Mouse (Mus musculus) heart, adult 18-20 months (tissue): ENCODE measurements at regions not wholly inside any gene's neighbourhood (a gene's known extent, or its start where the extent isn't known, plus 50 kb on each side); places are given as distances from the start of the nearest gene placed in this dataset.
"Not testable (repeated sequence)": the region's sequence is repeated elsewhere in the genome, so short reads cannot be mapped to it uniquely, and the experiment has no call there.

Source experiments
- DNase-seq, 2 experiments: peaks; one replicate each; pipeline ENCODE4 v3.0.0; 2021 to 2022; ENCODE audit warnings: mixed read lengths in 1 of 2

DNA sequence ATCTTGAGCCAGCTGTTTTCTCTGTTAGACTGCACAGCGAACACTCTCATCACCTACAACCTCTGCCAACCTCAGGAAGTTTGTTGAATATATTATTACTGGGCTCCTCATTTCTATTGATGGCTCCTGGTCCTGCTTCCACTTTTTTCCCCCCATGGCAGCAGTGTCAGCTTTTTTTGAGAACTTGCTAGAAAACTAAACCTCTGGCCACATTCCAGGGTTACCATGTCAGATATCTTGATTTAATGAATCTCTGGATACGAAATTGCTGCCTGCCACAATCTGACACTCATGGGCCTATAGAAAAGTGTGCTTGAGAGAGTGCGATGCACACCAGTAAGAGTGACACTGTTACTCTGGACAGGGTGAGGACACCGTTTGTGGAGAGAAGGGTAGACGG is 170.6 kb upstream of the Slc25a13 start:
- DNase-seq: no peak

GRCm38 (mm10) chr6:6384971-6385370 is 168.0 kb upstream of the Slc25a13 start:
- no peak for DNase-seq

DNA sequence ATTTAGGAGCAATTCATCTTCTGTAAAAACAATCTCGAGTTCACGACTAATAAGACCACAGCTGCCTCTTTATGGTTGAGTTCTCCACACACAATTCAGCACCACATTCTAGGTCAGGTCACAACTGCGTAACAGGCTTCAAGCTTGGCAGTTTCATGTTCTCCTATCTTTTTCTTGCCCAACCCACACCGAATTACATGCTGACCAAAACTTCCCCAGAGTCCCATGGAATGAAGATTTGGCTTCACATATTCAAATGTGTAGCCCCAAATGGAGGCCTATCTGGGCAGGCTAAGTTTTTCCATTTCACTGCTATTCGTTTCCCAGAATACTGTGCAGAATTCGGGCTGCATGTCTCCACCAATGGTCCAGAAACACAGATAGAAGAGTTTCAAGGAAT is 167.5 kb upstream of the Slc25a13 start:
- peak in 1 of 2 experiments; percentile 29 for DNase-seq

GRCm38 (mm10) chr6:6372421-6372820 is 155.4 kb upstream of the Slc25a13 start:
- DNase-seq: no peak

GRCm38 (mm10) chr6:6371444-6372093 is 154.6 kb upstream of the Slc25a13 start:
- peak; percentile 40 to 70 for DNase-seq

DNA sequence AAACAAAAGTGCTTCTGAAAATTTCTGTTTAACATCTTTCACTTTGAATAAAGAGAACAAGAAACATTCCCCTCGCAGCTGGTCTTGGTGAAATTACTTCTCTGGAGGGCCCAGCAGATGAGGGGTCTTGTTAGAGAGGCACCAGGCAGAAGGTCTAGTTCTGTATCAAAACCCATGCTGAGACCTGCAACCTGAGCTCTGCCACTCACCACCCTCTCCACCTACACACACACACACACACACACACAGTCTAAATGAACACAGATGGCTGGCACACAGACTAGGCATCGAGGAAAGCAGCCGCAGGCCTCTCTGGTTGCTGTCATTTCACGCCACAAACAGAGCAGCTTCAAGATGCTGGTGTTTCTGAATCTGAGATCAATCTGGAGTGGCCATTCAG is 147.1 kb upstream of the Slc25a13 start:
- no peak for DNase-seq

- DNase-seq: no peak
These were observed 145.8 kb upstream of the Slc25a13 start for GRCm38 (mm10) chr6:6362678-6363354.

DNA sequence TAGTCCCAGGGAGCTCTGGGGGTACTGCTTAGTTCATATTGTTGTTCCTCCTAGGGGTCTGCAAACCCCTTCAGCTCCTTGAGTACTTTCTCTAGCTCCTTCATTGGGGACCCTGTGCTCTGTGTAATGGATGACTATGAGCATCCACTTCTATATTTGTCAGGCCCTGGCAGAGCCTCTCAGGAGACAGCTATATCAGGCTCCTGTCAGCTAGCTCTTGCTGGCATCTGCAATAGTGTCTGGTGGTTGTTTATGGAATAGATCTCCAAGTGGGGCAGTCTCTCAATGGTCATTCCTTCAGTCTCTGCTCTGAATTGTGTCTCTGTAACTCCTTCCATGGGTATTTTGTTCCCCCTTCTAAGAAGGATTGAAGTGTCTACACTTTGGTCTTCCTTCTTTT is 144.2 kb upstream of the Slc25a13 start:
- DNase-seq: peak; percentile 15 to 49

DNA sequence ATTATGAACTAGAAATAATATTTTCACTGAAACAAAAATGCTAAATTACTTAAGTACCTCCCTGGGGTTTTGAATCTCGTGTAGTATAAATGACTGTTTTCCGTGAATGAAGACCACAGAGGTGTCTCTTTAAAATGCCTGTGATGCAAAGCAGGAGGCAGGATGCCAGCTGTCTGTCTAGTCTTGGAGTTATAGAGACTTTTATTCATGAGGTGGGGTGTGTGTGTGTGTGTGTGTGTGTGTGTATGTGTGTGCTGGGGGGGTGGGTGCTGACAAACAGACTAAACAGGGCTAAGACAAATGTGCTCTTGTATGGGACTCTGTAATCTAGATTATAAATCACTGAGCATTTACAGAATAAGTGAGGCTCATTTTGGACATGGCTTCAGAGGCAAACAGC is 140.5 kb upstream of the Slc25a13 start:
- DNase-seq: no peak

DNA sequence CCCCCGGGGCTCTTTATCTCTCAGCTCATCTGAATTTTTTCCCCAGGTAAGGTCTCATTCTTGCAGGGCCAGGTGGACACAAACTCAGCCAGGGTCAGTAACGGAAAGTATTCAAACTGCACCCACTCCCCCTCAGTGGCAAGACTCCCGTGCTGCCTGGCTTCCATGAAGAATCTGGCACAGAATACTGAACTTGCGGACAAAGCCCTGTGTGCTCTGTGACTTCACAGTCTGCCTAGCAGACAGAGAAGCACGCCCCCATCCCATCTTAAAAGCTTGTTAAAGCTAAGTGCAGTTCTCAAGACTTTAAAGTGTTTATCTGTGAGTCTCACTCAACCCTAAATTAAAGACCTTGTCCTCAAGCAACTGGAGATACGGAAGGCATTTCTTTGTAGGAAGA is 140.0 kb upstream of the Slc25a13 start:
- no peak for DNase-seq

DNA sequence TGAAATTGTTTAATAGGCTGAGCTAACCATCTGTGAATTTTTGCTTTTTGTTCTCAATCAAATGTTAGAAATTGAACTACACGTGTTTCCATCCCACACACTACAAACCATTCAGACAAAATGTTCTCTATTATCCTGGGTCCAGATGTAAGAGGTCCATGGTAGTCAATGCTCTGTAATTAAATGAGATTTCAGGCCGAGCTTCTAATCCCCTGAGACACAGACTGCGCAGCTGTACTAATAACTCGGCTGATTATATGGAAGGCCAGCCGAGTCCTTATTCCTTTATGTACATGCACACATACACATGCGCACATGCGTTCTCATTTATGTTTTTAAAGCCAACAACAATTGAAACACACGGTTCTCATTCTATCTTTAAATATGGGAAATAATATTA is 118.3 kb upstream of the Slc25a13 start:
- DNase-seq: no peak

GRCm38 (mm10) chr6:6330271-6330670 is 113.3 kb upstream of the Slc25a13 start:
- no peak for DNase-seq

GRCm38 (mm10) chr6:6325516-6325915 is 108.5 kb upstream of the Slc25a13 start:
- DNase-seq: no peak

DNA sequence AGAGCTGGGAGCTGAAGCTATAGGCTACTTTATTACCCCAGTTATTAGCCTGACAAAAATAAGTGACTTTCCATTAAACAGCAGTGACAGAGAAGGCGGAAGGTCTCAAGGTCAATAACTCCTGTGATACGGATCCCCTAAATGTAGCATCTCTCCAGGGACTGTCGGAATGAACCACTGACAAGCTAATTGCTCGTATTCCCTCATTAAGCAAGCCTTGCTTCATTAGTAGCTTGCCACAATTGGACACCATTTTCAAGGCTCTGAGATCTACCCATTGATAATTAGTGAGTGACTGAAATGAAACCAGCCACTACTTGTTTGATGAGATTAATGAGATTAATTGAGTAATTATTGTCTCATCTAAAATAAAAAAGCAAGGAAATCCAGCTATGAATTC is 99.8 kb upstream of the Slc25a13 start:
- DNase-seq: no peak

- DNase-seq: no peak
These were observed 96.2 kb upstream of the Slc25a13 start for GRCm38 (mm10) chr6:6313171-6313570.

- DNase-seq: no peak
These were observed 93.2 kb upstream of the Slc25a13 start for GRCm38 (mm10) chr6:6310213-6310612.

GRCm38 (mm10) chr6:6307618-6308017 is 90.6 kb upstream of the Slc25a13 start:
- DNase-seq: peak; percentile 33 to 52

- peak; percentile 30 to 33 for DNase-seq
These were observed 86.8 kb upstream of the Slc25a13 start for GRCm38 (mm10) chr6:6303767-6304166.

GRCm38 (mm10) chr6:6301001-6301510 is 84.1 kb upstream of the Slc25a13 start:
- DNase-seq: peak; percentile 63

GRCm38 (mm10) chr6:6298867-6299852 is 82.2 kb upstream of the Slc25a13 start:
- peak; percentile 83 to 89 for DNase-seq

GRCm38 (mm10) chr6:6295551-6295950 is 78.6 kb upstream of the Slc25a13 start:
- not testable (repeated sequence) for DNase-seq

GRCm38 (mm10) chr6:6291781-6292180 is 74.8 kb upstream of the Slc25a13 start:
- no peak for DNase-seq

DNA sequence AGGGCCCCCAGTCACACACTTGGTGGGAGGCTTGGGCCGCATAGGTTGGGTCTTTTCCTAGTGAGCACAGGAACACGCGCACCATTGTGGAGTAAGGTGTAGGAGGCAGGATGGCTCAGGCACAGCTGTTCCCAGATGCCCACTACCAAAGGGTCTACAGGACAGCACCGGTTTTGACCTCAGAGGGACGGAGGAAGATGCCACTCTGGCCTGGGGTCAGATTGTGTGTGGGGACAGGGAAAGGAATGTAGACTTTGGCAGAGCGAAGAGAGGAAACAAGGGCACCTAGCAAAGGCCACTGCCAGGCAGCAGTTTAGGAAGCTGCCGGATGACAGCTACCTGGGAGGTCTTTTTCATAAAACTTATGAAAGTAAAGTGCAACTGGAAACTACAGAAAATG is 73.5 kb upstream of the Slc25a13 start:
- DNase-seq: peak in 1 of 2 experiments; percentile 22
